Comparison of ENCODE assay signal across 8 mouse cellular contexts in the genomic region with DNA sequence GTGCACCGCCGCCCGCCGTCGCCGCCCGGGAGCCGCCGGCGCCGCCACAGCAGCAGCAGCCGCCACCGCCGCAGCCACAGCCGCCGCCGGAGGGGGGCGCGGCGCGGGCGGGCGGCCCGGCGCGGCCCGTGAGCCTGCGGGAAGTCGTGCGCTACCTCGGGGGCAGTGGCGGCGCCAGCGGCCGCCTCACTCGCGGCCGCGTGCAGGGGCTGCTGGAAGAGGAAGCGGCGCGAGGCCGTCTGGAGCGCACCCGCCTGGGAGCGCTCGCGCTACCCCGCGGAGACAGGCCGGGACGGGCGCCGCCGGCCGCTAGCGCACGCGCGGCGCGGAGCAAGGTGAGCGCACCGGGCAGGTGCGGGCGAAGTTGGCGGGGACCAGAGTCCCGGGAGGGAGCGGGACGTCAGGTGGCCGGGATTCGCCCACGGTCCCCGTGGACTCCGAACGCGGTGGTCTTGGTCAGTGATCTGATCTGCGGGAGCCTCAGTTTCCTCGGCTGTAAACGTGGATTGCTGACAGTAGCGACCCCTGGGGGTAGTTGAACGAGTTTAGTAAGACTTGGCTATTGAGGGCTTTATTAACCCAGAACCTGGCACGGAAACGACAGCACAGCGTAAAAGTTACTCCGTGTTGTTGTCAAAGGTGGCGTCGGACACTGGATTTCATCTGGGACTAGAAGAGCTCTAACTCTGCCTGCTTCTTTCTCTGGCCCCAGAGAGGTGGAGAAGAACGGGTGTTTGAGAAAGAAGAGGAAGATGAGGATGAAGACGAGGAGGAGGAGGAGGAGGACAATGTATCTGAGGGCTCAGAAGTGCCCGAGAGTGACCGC. TPM values are rescaled to one million over a fixed set of nuclear protein-coding genes. Genes with fewer than 3 reads are reported as not detected.
DNase-seq lines count a peak whose midpoint lies in the region; ATAC-seq and TF ChIP-seq lines count a peak whose summit lies in the region.

No protein-coding gene starts in this region.

- peak; percentile 49 for TF ChIP-seq CTCF in gastrocnemius, adult 2 months (IDR thresholded peaks at IDR 0.05)
- 0 out of 2 replicates have a peak, but pooled peaks have one; percentile 8 for TF ChIP-seq CTCF in embryonic fibroblast, embryonic 13.5 days (IDR thresholded peaks at IDR 0.05; ENCODE audit: borderline replicate concordance, insufficient read depth, low read length)
- no peak for TF ChIP-seq CTCF in spleen, adult 2 months (IDR thresholded peaks at IDR 0.05; ENCODE audit: extremely low read depth, insufficient read depth, insufficient read length, insufficient replicate concordance)

- intact Hi-C loops in gastrocnemius, adult 2 months (cut with DNase I): no loop called here
- intact Hi-C loops in left cerebral cortex, postnatal 4 days (cut with DNase I): no loop called here

- H3K4me1 ChIP-seq in embryonic fibroblast, embryonic 13.5 days (ENCODE audit: control insufficient read depth, insufficient read depth, low read length): peaks cover 5% of the 10 kb centered on the region; the same call in 1 of the 2 replicates
- H3K4me1 ChIP-seq in spleen, adult 2 months (ENCODE audit: control insufficient read depth, insufficient read depth, insufficient read length): peaks cover 5% of the 10 kb centered on the region; the same call in 1 of the 2 replicates

- 15% methylated on average over 92 of the region's 92 CpGs for WGBS in spleen, adult 2 months

- peak overlapping the region; percentile 88 for H3K27ac ChIP-seq in gastrocnemius, adult 2 months
- peak overlapping the region; percentile 31; the same call in 1 of the 2 replicates for H3K27ac ChIP-seq in embryonic fibroblast, embryonic 13.5 days (ENCODE audit: insufficient read depth, low read length)
- H3K27ac ChIP-seq in spleen, adult 2 months (ENCODE audit: insufficient read depth, low read length): peak overlapping the region; percentile 65

- H3K27me3 ChIP-seq in spleen, adult 2 months (ENCODE audit: control insufficient read depth, insufficient read depth, low read length): 0 out of 2 replicates have a peak, but pooled peaks cover 1% of the 10 kb centered on the region

- peaks cover 2% of the 10 kb centered on the region; the same call in 1 of the 2 replicates for H3K36me3 ChIP-seq in spleen, adult 2 months (ENCODE audit: control insufficient read depth, insufficient read depth, low read length)

- peak overlapping the region; percentile 84 for H3K4me3 ChIP-seq in gastrocnemius, adult 2 months
- H3K4me3 ChIP-seq in embryonic fibroblast, embryonic 13.5 days (ENCODE audit: insufficient read depth, low read length): peak overlapping the region; percentile 81
- H3K4me3 ChIP-seq in spleen, adult 2 months (ENCODE audit: extremely low read depth, insufficient read depth, insufficient read length): peak overlapping the region; percentile 66

- peak; percentile 24 to 30; a peak in 1 of 4 replicates for ATAC-seq in hematopoietic stem cell, adult 5-6 weeks (replicated peaks in 1 of 2; ENCODE audit: insufficient read depth in 1 of 2, low FRiP score in 2 of 2, low TSS enrichment in 1 of 2, low read depth in 1 of 2, poor library complexity in 2 of 2, severe bottlenecking in 2 of 2)
- 0 out of 2 replicates have a peak, but pooled peaks have one; percentile 27 for ATAC-seq in megakaryocyte-erythroid progenitor cell, adult 5-6 weeks (replicated peaks; ENCODE audit: low FRiP score, low TSS enrichment, poor library complexity, severe bottlenecking)

- peak; percentile 76 for DNase-seq in gastrocnemius, adult 2 months
- DNase-seq in gastrocnemius, adult 18-20 months (ENCODE audit: low spot score): no peak
- peak; percentile 75 for DNase-seq in adrenal gland, postnatal 14 days
- peak; percentile 66 for DNase-seq in left cerebral cortex, postnatal 4 days
- peak; percentile 60 to 69 for DNase-seq in spleen, adult 2 months (ENCODE audit: low read depth in 1 of 2, low spot score in 2 of 2)

- no peak for TF ChIP-seq POLR2A in embryonic fibroblast, embryonic 13.5 days (IDR thresholded peaks at IDR 0.05; ENCODE audit: low read depth, low read length)
- TF ChIP-seq POLR2A in spleen, adult 2 months (IDR thresholded peaks at IDR 0.05; ENCODE audit: low read depth, low read length): no peak

RNA-seq across cellular contexts. Expression of gene Samd1, which starts 1.0 kb away (rescaled TPM):
- 10 to 100 TPM; 15.1 to 19.8 TPM for total RNA-seq in gastrocnemius, adult 2 months (2021)
- total RNA-seq in gastrocnemius, adult 18-20 months (2021): 10 to 100 TPM; 12.3 to 16.9 TPM
- 37.0 and 42.5 TPM in 2 replicates for total RNA-seq in adrenal gland, postnatal 14 days (2021)
- 38.1 and 47.9 TPM in 2 replicates for polyA plus RNA-seq in embryonic fibroblast, embryonic 13.5 days (2011; ENCODE audit: insufficient read length, low read depth, missing spikeins)
- total RNA-seq in hematopoietic stem cell, adult 5-6 weeks (2017): 52.8 and 53.4 TPM in 2 replicates
- 10 to 100 TPM; 82.8 to 83.9 TPM for total RNA-seq in left cerebral cortex, postnatal 4 days (2021)
- total RNA-seq in megakaryocyte-erythroid progenitor cell, adult 5-6 weeks (2014; fragmentation: Nextera tagmentation): 103 and 123 TPM in 2 replicates
- 57.4 and 79.8 TPM in 2 replicates for total RNA-seq in megakaryocyte-erythroid progenitor cell, adult 5-6 weeks (2017)
- 39.5 and 53.7 TPM in 2 replicates for polyA plus RNA-seq in spleen, adult 2 months (2012; rRNA removed)

RNA-seq across cellular contexts. Expression of gene 1700067K01Rik, which starts 2.9 kb away (rescaled TPM):
- total RNA-seq in gastrocnemius, adult 2 months (2021): under 1 TPM in 1 of 2 experiments, not detected in 1; 0.48 TPM
- not detected for total RNA-seq in gastrocnemius, adult 18-20 months (2021)
- total RNA-seq in adrenal gland, postnatal 14 days (2021): 0.56 and 0.83 TPM in 2 replicates
- polyA plus RNA-seq in embryonic fibroblast, embryonic 13.5 days (2011; ENCODE audit: insufficient read length, low read depth, missing spikeins): not detected in 2 replicates
- 0.31 and 1.1 TPM in 2 replicates for total RNA-seq in hematopoietic stem cell, adult 5-6 weeks (2017)
- total RNA-seq in left cerebral cortex, postnatal 4 days (2021): 1 to 10 TPM in 1 of 2 experiments, under 1 TPM in 1; 0.46 to 1.1 TPM
- total RNA-seq in megakaryocyte-erythroid progenitor cell, adult 5-6 weeks (2014; fragmentation: Nextera tagmentation): 1.4 and 2.3 TPM in 2 replicates
- total RNA-seq in megakaryocyte-erythroid progenitor cell, adult 5-6 weeks (2017): 0.76 and 2.3 TPM in 2 replicates
- polyA plus RNA-seq in spleen, adult 2 months (2012; rRNA removed): 0.46 and 0.63 TPM in 2 replicates

RNA-seq across cellular contexts. Expression of gene 2210011C24Rik, which starts 13.5 kb away (rescaled TPM):
- total RNA-seq in gastrocnemius, adult 2 months (2021): 1 to 10 TPM; 1.5 to 2.1 TPM
- 1 to 10 TPM; 2.0 to 2.4 TPM for total RNA-seq in gastrocnemius, adult 18-20 months (2021)
- total RNA-seq in adrenal gland, postnatal 14 days (2021): not detected in 2 replicates
- not detected in 2 replicates for polyA plus RNA-seq in embryonic fibroblast, embryonic 13.5 days (2011; ENCODE audit: insufficient read length, low read depth, missing spikeins)
- total RNA-seq in hematopoietic stem cell, adult 5-6 weeks (2017): not detected in 2 replicates
- not detected for total RNA-seq in left cerebral cortex, postnatal 4 days (2021)
- total RNA-seq in megakaryocyte-erythroid progenitor cell, adult 5-6 weeks (2014; fragmentation: Nextera tagmentation): not detected in 2 replicates
- total RNA-seq in megakaryocyte-erythroid progenitor cell, adult 5-6 weeks (2017): not detected in 2 replicates
- polyA plus RNA-seq in spleen, adult 2 months (2012; rRNA removed): 0.60 and 4.4 TPM in 2 replicates

RNA-seq across cellular contexts. Expression of gene Palm3, which starts 22.8 kb away (rescaled TPM):
- total RNA-seq in gastrocnemius, adult 2 months (2021): under 1 TPM in 1 of 2 experiments, not detected in 1; 0.31 TPM
- total RNA-seq in gastrocnemius, adult 18-20 months (2021): under 1 TPM; 0.09 to 0.11 TPM
- 0.38 and 0.52 TPM in 2 replicates for total RNA-seq in adrenal gland, postnatal 14 days (2021)
- polyA plus RNA-seq in embryonic fibroblast, embryonic 13.5 days (2011; ENCODE audit: insufficient read length, low read depth, missing spikeins): 0.73 and 0.91 TPM in 2 replicates
- total RNA-seq in hematopoietic stem cell, adult 5-6 weeks (2017): 0.31 TPM in 1 of 2 replicates, not detected in the other
- 10 to 100 TPM; 13.2 to 15.5 TPM for total RNA-seq in left cerebral cortex, postnatal 4 days (2021)
- total RNA-seq in megakaryocyte-erythroid progenitor cell, adult 5-6 weeks (2014; fragmentation: Nextera tagmentation): not detected in 2 replicates
- total RNA-seq in megakaryocyte-erythroid progenitor cell, adult 5-6 weeks (2017): 0.30 TPM in 1 of 2 replicates, not detected in the other
- polyA plus RNA-seq in spleen, adult 2 months (2012; rRNA removed): 0.22 and 0.23 TPM in 2 replicates

RNA-seq across cellular contexts. Expression of gene Prkaca, which starts 25.7 kb away (rescaled TPM):
- total RNA-seq in gastrocnemius, adult 2 months (2021): 100 to 1,000 TPM; 137 to 165 TPM
- total RNA-seq in gastrocnemius, adult 18-20 months (2021): 100 to 1,000 TPM; 155 to 157 TPM
- total RNA-seq in adrenal gland, postnatal 14 days (2021): 251 and 300 TPM in 2 replicates
- 104 and 122 TPM in 2 replicates for polyA plus RNA-seq in embryonic fibroblast, embryonic 13.5 days (2011; ENCODE audit: insufficient read length, low read depth, missing spikeins)
- total RNA-seq in hematopoietic stem cell, adult 5-6 weeks (2017): 24.0 and 27.6 TPM in 2 replicates
- total RNA-seq in left cerebral cortex, postnatal 4 days (2021): 100 to 1,000 TPM; 199 to 209 TPM
- total RNA-seq in megakaryocyte-erythroid progenitor cell, adult 5-6 weeks (2014; fragmentation: Nextera tagmentation): 35.2 and 49.4 TPM in 2 replicates
- 22.1 and 31.1 TPM in 2 replicates for total RNA-seq in megakaryocyte-erythroid progenitor cell, adult 5-6 weeks (2017)
- polyA plus RNA-seq in spleen, adult 2 months (2012; rRNA removed): 26.7 and 31.5 TPM in 2 replicates

Comparison
In these comparisons a context has a peak if more than half of its experiments do, and no peak if none do; other contexts are left out.
1. H3K27ac ChIP-seq: peak in every context shown above with its lines; median percentile 88 in gastrocnemius, adult 2 months; 65 in spleen, adult 2 months; 31 in embryonic fibroblast, embryonic 13.5 days.